Mouse (Mus musculus): ENCODE results near the gene T. TPM values are rescaled to one million over a fixed set of nuclear protein-coding genes. Genes with fewer than 3 reads are reported as not detected.

The T gene
- total and polyA plus RNA-seq, 3 experiments, result 0.28 TPM; not detected in 2

DNA sequence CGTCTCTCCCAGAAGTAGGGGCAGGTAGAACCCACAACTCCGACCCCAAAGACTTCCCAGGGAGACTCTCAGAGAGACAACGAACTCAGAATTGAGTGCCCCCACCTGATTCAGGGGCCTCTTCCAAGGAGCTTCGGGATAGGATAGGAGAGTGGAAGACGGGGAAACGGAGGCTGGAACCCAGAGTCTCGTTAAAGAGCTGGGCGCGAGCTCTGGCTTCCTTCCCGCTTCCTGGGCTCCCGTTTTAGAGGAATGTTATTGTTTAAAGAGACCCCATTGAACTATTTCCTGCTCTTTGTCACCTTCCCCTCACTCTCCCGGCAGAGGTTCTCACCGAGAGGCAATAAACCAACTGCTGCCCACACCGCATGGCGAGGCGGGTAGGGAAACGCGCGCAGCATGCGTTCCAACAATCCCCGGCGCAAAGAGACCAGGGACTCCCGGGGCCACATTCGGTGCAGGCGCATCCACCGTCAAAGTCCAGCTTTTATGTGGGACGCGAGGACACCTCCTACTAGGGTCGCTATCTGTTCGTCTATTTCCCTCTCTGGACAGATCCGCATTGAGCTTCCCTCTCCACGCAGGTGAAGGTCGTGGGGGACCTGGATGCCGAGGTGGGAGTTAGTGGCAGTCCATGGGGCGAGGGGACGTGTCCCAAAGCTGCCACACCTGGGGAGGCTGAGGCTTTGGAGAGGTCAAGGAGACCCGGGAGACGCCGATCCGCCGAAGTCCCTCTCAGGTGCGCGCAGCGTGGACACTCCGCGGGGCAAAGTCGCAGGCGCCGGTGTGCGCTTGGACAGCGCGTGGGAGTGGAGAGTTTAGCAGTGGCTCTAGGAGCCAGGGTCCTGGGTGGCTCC lies 874 bp upstream of the T start:
- no peak for DNase-seq

DNA sequence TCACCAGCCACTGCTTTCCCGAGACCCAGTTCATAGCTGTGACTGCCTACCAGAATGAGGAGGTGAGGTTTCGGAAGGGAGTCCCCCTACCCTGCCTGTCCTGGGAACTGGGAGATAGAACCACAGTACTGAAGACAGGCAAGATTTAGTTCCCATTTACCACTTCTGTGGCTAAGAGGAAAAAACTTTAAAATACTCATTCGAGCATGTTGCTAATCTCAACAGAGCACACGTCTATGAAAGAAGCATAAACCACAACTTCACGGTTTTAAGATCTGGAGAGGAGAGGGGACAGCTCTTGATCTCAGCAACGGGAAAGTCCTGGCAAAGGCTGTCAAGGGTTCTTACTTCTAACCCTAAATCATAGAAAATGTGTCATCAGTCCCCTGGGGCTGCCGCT lies 2.0 kb downstream of the T start:
- no peak for DNase-seq

DNA sequence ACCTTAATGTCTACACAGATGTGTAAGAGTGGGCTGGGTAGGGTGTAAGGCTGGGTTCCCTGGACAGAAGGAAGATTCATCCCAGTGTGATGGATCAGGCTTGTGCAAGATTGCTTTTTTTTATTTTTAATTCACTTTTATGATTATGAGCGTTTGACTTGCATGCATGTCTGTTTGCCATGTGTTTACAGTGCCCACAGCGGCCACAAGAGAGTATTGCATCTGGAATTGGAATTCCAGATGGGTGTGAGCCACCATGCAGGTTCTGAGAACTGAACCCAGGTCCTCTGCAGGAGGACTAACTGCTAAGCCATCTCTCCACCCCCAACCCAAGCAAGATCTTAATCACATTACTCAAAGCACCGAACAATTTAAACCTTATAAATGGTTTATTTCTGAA lies 9.8 kb downstream of the T start:
- no peak for DNase-seq

GRCm38 (mm10) chr17:8447676-8448192 lies 13.5 kb downstream of the T start:
- DNase-seq, result no peak

GRCm38 (mm10) chr17:8448324-8448723 lies 14.1 kb downstream of the T start:
- no peak for DNase-seq

- no peak for DNase-seq
These were observed 21.0 kb downstream of the T start for GRCm38 (mm10) chr17:8455196-8455595.

DNA sequence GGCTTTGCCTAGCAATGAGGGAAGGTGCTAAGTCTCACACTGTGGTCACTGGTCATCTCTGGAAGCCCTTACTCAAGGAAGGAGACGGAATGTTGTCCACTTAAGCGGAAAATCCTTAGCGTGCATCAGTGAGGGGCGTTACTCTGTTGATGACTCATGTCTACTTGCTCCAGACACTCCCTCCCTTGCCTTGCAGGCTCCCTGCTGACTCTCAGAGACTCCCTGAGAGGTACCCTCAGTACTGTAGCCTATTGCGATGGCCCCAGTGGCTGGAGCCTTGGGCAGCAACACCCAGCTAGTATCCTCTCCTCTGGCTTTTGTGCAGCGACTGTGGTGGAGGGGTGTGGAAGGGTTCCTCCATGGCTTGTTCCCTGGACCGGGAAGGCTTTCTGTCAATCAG lies 21.4 kb downstream of the T start:
- DNase-seq, result peak; percentile 11

GRCm38 (mm10) chr17:8456856-8457460 lies 22.7 kb downstream of the T start:
- no peak for DNase-seq

DNA sequence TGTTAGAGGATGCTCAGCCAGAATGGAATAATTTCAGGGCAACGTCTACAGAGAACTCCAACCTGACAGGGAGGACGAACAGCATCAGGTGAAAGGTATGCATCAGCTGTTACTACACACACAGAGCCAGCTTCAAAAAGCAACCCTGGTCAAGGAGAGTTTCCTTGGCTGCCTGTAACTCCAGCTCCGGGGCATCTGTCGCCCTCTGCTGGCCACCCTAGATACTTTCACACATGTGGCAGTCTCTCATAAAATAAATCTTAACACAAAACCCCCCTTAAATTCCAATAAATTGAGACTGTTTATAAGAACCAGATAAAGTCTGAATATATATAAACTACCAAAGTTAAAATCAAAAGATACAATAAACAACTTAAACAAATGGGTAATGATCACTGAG lies 27.3 kb downstream of the T start:
- peak; percentile 35 for DNase-seq

DNA sequence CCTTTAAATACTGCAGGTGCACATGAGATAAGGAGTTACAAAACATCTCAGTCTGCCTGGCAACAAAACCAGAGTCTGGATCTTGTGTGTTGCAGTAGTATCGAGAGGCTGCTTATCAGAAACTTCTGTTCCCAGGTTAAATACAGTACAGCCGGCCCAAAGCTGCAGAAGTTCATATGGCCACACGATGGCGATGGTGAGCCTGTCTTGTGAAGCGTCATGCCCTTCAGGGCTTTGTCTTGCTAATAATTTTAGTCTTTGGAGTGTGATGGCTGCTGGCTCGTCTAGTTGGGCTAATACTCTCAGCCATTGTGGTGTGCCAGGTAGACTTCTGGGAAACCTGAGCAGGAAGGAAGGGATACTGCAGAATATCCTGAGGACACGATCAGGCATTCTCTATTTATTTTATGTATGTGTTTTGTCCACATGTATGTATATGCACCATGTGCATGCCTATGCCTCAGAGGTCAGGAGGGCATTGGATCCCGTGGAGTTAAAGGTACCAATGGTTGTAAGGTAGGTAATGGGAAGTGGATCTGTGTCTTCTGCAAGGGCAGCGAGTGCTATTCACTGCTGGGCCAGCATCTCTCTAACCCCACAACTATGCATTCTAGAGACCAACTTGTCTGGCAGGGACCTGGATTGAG lies 29.4 kb downstream of the T start:
- peak; percentile 39 for DNase-seq

DNA sequence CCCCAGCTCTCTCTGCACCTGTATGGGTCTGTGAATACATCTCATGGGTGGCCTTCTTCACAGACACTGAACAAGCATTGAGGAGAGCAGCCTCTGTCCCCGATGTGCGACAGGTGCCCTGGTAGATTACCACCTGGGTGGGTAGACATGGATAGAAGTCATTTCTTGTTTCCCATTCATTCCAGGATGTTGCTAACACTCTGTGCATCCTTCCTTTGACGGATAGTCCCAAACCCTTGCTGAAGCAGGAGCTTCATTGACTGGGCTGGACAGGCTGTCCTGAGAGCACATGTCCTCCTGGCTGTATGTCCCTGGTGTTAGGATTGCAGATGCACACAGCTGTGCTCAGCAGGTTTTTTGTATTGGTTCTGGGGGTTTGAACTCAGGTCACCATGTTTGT lies 33.5 kb downstream of the T start:
- DNase-seq, result no peak

DNA sequence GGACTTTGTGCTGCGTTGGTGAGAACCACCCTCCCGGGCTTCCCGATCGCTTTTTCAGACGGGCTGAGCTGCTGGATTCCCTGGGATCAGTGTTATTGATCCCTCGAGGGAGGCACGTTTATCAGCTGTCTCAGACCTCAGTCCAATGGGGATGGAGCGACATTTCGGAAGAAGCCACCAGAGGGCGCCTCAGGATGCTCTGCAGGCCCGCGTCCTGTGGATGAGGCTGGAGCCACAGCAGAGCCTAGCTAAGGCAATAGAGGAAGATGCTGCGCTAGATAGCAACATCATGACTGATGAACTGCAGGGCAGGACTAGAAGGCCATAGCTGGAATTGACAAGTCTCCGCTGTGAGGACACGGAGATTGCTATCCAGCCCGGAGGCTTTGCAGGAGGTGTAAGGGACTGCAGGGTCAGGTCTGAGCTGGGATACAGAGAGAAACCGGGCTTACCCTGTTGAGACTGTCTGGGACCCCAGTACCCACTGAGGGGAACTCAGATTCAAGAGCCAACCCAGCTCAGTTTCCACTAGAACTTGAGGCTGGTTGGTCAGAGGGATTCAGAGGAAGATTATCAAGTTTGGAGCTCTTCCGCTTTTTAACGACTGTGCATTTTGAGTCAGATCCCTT lies 34.6 kb downstream of the T start:
- peak; percentile 83 for DNase-seq

GRCm38 (mm10) chr17:8478554-8478953 lies 44.3 kb downstream of the T start:
- no peak for DNase-seq

- no peak for DNase-seq
These were observed 45.4 kb downstream of the T start for GRCm38 (mm10) chr17:8479493-8480128.

- DNase-seq, result no peak
These were observed 47.6 kb downstream of the T start for GRCm38 (mm10) chr17:8481797-8482196.

- no peak for DNase-seq
These were observed 48.7 kb downstream of the T start for GRCm38 (mm10) chr17:8482876-8483275.

- DNase-seq, result peak; percentile 55
These were observed 50.0 kb downstream of the T start for GRCm38 (mm10) chr17:8484246-8484645.

DNA sequence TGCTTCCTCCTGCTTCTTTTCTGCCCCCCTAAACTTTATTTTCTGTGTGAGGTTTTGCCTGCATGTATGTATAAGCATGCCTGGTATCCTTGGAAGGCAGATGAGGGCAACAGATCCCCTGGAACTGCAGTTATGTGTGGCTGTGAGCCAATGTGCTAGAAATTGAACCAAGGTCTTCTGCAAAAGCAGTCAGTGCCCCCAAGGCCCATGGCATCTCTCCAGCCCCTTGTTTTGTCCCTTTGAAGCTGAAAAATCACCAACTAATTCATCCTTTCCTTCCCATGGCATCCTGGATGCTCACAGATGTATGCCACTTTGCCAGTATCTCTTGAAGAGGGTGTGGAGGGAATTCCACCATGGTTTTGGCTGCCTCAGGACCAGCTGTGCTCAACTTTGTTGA lies 50.9 kb downstream of the T start:
- peak; percentile 74 for DNase-seq

DNA sequence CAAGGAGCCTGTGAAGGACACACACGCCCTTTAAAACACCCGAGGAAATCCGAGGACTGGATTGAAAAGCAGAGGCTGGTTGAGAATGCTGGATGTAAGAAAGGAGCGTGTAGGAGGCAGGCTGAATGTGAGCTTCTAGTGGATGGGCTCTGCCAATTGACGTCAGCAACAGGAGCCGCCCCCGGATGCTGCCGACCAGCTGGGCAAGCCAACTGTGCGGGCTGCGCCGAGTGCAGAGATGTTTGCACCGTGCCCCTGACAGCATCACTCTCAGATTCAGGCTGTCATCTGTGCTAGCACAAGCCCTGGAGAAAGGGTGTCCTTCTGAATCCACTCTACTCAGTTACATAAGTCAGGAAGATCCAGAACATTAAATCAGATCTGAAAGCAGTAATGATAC lies 53.6 kb downstream of the T start:
- DNase-seq, result peak; percentile 43

GRCm38 (mm10) chr17:8490971-8491370 lies 56.7 kb downstream of the T start:
- no peak for DNase-seq
